Mouse (Mus musculus) embryonic fibroblast, embryonic 13.5 days (primary cell): ENCODE measurements around the gene Ccnyl1.

Experiments
- CTCF ChIP-seq: IDR thresholded peaks from 2 replicates; pipeline ENCODE4 v1.5.1; 2011; ENCODE audit warnings: mild to moderate bottlenecking, control low read depth, low read length, moderate library complexity, borderline replicate concordance; ENCODE audit not compliant: insufficient read depth
- POLR2A ChIP-seq: IDR thresholded peaks from 2 replicates; pipeline ENCODE4 v1.6.1; 2011; ENCODE audit warnings: low read depth, mild to moderate bottlenecking, control low read depth, low read length, moderate library complexity

- TF ChIP-seq POLR2A (no peak), CTCF (no peak)
These were observed 54.4 kb downstream of the Ccnyl1 start for GRCm38 (mm10) chr1:64744616-64745015.
